Mouse (Mus musculus): ENCODE measurements around the gene Rhobtb3. TPM values are rescaled to one million over a fixed set of nuclear protein-coding genes. Genes with fewer than 3 reads are reported as not detected.

The Rhobtb3 gene
- total RNA-seq, 1 experiment = 8.9 TPM

GRCm38 (mm10) chr13:75843993-75844683 is 99.6 kb downstream of the Rhobtb3 start:
- Histone ChIP-seq H3K27ac (ENCODE audit: insufficient read depth, low read depth, low read length, poor library complexity, severe bottlenecking) (no peak overlapping the region), H3K4me1 (ENCODE audit: control insufficient read depth in 2 of 2, insufficient read depth in 2 of 2, low read length in 2 of 2, poor library complexity in 1 of 2) (peaks cover 9 to 22% of the 10 kb centered on the region in 2 experiments), H3K4me3 (ENCODE audit: insufficient read depth in 1 of 2, low read depth in 1 of 2, low read length in 2 of 2, poor library complexity in 1 of 2, severe bottlenecking in 1 of 2) (no peak overlapping the region), H3K9ac (ENCODE audit: insufficient read depth, low read depth, low read length, poor library complexity, severe bottlenecking) (peak overlapping the region; percentile 42; the same call in 1 of the 2 replicates), H3K9me3 (ENCODE audit: control insufficient read depth, insufficient read depth, low read depth, low read length) (no peaks in the 10 kb centered on the region), H3K36me3 (ENCODE audit: control insufficient read depth, insufficient read depth, low read length, poor library complexity, severe bottlenecking) (no peaks in the 10 kb centered on the region)
- in situ Hi-C loops (cut with MboI; ENCODE audit: low sequenced_read_pairs in 2 of 2, unreplicated experiment in 2 of 2) = no loop called here
- TF ChIP-seq HCFC1 (IDR thresholded peaks at IDR 0.05; ENCODE audit: borderline replicate concordance, insufficient read depth, low read length) (no peak), CHD2 (IDR thresholded peaks at IDR 0.05; ENCODE audit: low read depth, low read length) (no peak), ZNF384 (IDR thresholded peaks at IDR 0.05; ENCODE audit: low read depth, low read length) (no peak), ZC3H11A (IDR thresholded peaks at IDR 0.05; ENCODE audit: borderline replicate concordance, low read depth, low read length) (no peak), MAFK (IDR thresholded peaks at IDR 0.05; ENCODE audit: insufficient read depth, low read depth, low read length) (peak; percentile 41; the same call in 1 of the 2 replicates)
- DNase-seq (ENCODE audit: low read depth, low spot score) = no peak

- Histone ChIP-seq H3K9ac (ENCODE audit: insufficient read depth, low read depth, low read length, poor library complexity, severe bottlenecking) (no peak overlapping the region), H3K36me3 (ENCODE audit: control insufficient read depth, insufficient read depth, low read length, poor library complexity, severe bottlenecking) (no peaks in the 10 kb centered on the region), H3K9me3 (ENCODE audit: control insufficient read depth, insufficient read depth, low read depth, low read length) (no peaks in the 10 kb centered on the region), H3K4me3 (ENCODE audit: insufficient read depth in 1 of 2, low read depth in 1 of 2, low read length in 2 of 2, poor library complexity in 1 of 2, severe bottlenecking in 1 of 2) (no peak overlapping the region), H3K27ac (ENCODE audit: insufficient read depth, low read depth, low read length, poor library complexity, severe bottlenecking) (no peak overlapping the region), H3K4me1 (ENCODE audit: control insufficient read depth in 2 of 2, insufficient read depth in 2 of 2, low read length in 2 of 2, poor library complexity in 1 of 2) (peaks cover 9 to 27% of the 10 kb centered on the region in 2 experiments)
- no peak for TF ChIP-seq CHD2 (IDR thresholded peaks at IDR 0.05; ENCODE audit: low read depth, low read length)
- TF ChIP-seq ZNF384 (IDR thresholded peaks at IDR 0.05; ENCODE audit: low read depth, low read length) = no peak
- TF ChIP-seq ZC3H11A (IDR thresholded peaks at IDR 0.05; ENCODE audit: borderline replicate concordance, low read depth, low read length) = no peak
- TF ChIP-seq HCFC1 (IDR thresholded peaks at IDR 0.05; ENCODE audit: borderline replicate concordance, insufficient read depth, low read length) = no peak
- TF ChIP-seq MAFK (IDR thresholded peaks at IDR 0.05; ENCODE audit: insufficient read depth, low read depth, low read length) = no peak
- in situ Hi-C loops (cut with MboI; ENCODE audit: low sequenced_read_pairs in 2 of 2, unreplicated experiment in 2 of 2) = no loop called here
- DNase-seq (ENCODE audit: low read depth, low spot score) = no peak
These were observed 100.4 kb downstream of the Rhobtb3 start for GRCm38 (mm10) chr13:75843331-75843730.

GRCm38 (mm10) chr13:75841950-75842349 is 101.8 kb downstream of the Rhobtb3 start:
- TF ChIP-seq CHD2 (IDR thresholded peaks at IDR 0.05; ENCODE audit: low read depth, low read length) (no peak), HCFC1 (IDR thresholded peaks at IDR 0.05; ENCODE audit: borderline replicate concordance, insufficient read depth, low read length) (no peak), MAFK (IDR thresholded peaks at IDR 0.05; ENCODE audit: insufficient read depth, low read depth, low read length) (no peak), ZNF384 (IDR thresholded peaks at IDR 0.05; ENCODE audit: low read depth, low read length) (no peak), ZC3H11A (IDR thresholded peaks at IDR 0.05; ENCODE audit: borderline replicate concordance, low read depth, low read length) (no peak)
- H3K4me3 ChIP-seq (ENCODE audit: insufficient read depth in 1 of 2, low read depth in 1 of 2, low read length in 2 of 2, poor library complexity in 1 of 2, severe bottlenecking in 1 of 2) = no peak overlapping the region

DNA sequence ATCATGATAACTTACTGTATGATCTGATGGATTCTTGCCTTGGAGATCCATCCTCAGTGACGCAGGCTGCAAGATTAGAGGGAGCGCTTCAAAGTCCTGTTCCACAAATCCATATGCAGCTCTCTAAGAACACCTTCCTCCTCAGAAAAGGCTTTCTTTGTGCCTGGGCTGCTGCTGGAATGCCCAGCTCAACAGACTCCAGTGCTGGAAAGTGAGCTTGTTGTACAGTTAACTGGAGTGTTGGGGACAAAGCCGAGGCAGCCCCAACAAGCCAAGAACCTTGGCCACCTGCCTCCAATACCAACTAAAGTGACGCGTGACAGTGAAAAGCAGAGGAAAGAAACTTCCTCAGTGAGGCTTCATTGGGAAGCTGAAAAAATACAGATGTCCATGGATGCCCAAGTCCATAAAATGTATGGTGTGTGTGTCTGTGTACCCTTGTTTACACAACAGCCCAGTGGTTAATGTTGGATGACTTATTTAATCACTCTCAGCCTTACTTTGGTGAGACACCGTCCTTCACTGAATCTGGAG is 102.9 kb downstream of the Rhobtb3 start:
- in situ Hi-C loops (cut with MboI; ENCODE audit: low sequenced_read_pairs in 2 of 2, unreplicated experiment in 2 of 2) = no loop called here
- no peak for TF ChIP-seq MAFK (IDR thresholded peaks at IDR 0.05; ENCODE audit: insufficient read depth, low read depth, low read length)
- TF ChIP-seq ZC3H11A (IDR thresholded peaks at IDR 0.05; ENCODE audit: borderline replicate concordance, low read depth, low read length) = no peak
- TF ChIP-seq CHD2 (IDR thresholded peaks at IDR 0.05; ENCODE audit: low read depth, low read length) = no peak
- Histone ChIP-seq H3K4me1 (ENCODE audit: control insufficient read depth in 2 of 2, insufficient read depth in 2 of 2, low read length in 2 of 2, poor library complexity in 1 of 2) (peaks cover 11 to 31% of the 10 kb centered on the region in 2 experiments), H3K4me3 (ENCODE audit: insufficient read depth in 1 of 2, low read depth in 1 of 2, low read length in 2 of 2, poor library complexity in 1 of 2, severe bottlenecking in 1 of 2) (peak overlapping the region; percentile 19 to 74; a peak in 3 of 4 replicates), H3K36me3 (ENCODE audit: control insufficient read depth, insufficient read depth, low read length, poor library complexity, severe bottlenecking) (no peaks in the 10 kb centered on the region), H3K27ac (ENCODE audit: insufficient read depth, low read depth, low read length, poor library complexity, severe bottlenecking) (no peak overlapping the region), H3K9me3 (ENCODE audit: control insufficient read depth, insufficient read depth, low read depth, low read length) (no peaks in the 10 kb centered on the region), H3K9ac (ENCODE audit: insufficient read depth, low read depth, low read length, poor library complexity, severe bottlenecking) (no peak overlapping the region)
- DNase-seq (ENCODE audit: low read depth, low spot score) = no peak

More at GRCm38 (mm10) chr13:75841950-75842349, 101.8 kb downstream of the Rhobtb3 start:
- Histone ChIP-seq H3K9ac (ENCODE audit: insufficient read depth, low read depth, low read length, poor library complexity, severe bottlenecking) (no peak overlapping the region), H3K4me1 (ENCODE audit: control insufficient read depth in 2 of 2, insufficient read depth in 2 of 2, low read length in 2 of 2, poor library complexity in 1 of 2) (peaks cover 9 to 27% of the 10 kb centered on the region in 2 experiments), H3K27ac (ENCODE audit: insufficient read depth, low read depth, low read length, poor library complexity, severe bottlenecking) (no peak overlapping the region), H3K9me3 (ENCODE audit: control insufficient read depth, insufficient read depth, low read depth, low read length) (no peaks in the 10 kb centered on the region), H3K36me3 (ENCODE audit: control insufficient read depth, insufficient read depth, low read length, poor library complexity, severe bottlenecking) (no peaks in the 10 kb centered on the region)
- no peak for DNase-seq (ENCODE audit: low read depth, low spot score)
- in situ Hi-C loops (cut with MboI; ENCODE audit: low sequenced_read_pairs in 2 of 2, unreplicated experiment in 2 of 2) = no loop called here

Measured in ES-E14 (cell line).